Mouse (Mus musculus): ENCODE measurements around the gene Isy1.

GRCm38 (mm10) chr6:87820366-87820765 lies 18.2 kb downstream of the Isy1 start:
- TF ChIP-seq CTCF (IDR thresholded peaks at IDR 0.05) (no peak), POLR2A (IDR thresholded peaks at IDR 0.05; ENCODE audit: insufficient read depth, low read depth, low read length) (no peak)
